Mouse (Mus musculus): ENCODE data around the gene BC048562. TPM values are rescaled to one million over a fixed set of nuclear protein-coding genes. Genes with fewer than 3 reads are reported as not detected.

The BC048562 gene
- polyA plus RNA-seq, 1 experiment from 2014 or later, result not detected

DNA sequence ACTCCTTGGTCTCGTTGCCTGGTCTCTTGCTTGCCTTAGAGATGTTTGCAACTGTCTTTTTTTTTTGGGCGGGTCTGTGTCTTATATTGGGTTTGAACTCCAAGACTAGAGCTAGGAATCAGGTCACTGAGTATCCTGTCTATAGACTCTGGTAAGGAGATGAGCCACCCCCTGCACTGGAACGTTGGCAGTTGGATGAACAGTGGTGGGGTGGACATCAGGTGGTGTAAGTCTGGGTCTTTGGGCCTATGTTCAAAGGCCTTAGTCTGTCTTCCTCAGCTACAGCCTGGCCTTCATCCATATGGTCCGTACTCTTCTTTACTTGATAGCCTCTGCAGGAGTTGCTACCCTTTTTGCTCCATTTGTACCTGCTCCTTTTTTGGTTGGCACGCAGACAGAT lies 25.4 kb downstream of the BC048562 start:
- H3K4me3 ChIP-seq (replicated peaks), result peak overlapping the region; percentile 89
- peak overlapping the region; percentile 81 for H3K4me2 ChIP-seq (replicated peaks)
- no peak for ATAC-seq
- H3K27ac ChIP-seq, result no peak overlapping the region
- peaks cover 44% of the 10 kb centered on the region for H3K36me3 ChIP-seq
- WGBS, result 84% methylated on average over 5 of the region's 5 CpGs
- no peaks in the 10 kb centered on the region for H3K9me3 ChIP-seq
- 0 out of 2 replicates have a peak, but pooled peaks cover 2% of the 10 kb centered on the region for H3K27me3 ChIP-seq
- no peak overlapping the region; the same call in 1 of the 2 replicates for H3K9ac ChIP-seq (replicated peaks)
- peaks cover 17% of the 10 kb centered on the region for H3K4me1 ChIP-seq (replicated peaks)

DNA sequence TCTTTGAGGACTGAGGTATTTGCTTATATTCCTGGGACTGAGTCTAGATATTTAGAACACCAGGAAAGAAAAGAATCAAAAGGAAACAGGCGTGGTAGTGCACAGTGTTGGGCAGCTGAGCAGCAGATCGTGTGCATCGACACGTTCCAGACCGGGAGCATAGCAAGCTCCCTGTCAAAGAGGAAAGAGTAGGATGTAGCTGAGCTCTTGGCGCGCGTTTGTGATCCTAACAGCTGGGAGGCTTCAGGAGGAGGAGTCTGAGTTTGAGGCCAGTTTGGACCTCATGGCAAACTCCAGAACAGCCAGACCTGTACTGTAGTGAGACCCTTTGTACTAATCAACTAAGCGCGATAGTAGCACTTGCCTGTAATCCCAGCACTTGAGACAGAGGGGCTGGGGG lies 25.9 kb downstream of the BC048562 start:
- H3K4me3 ChIP-seq (replicated peaks), result 0 out of 2 replicates have a peak overlapping the region, but pooled peaks have one; percentile 5
- H3K36me3 ChIP-seq, result peaks cover 48% of the 10 kb centered on the region
- peaks cover 17% of the 10 kb centered on the region for H3K4me1 ChIP-seq (replicated peaks)
- H3K9ac ChIP-seq (replicated peaks), result no peak overlapping the region
- H3K4me2 ChIP-seq (replicated peaks), result peak overlapping the region; percentile 81
- H3K27ac ChIP-seq, result no peak overlapping the region
- 0 out of 2 replicates have a peak, but pooled peaks cover 2% of the 10 kb centered on the region for H3K27me3 ChIP-seq
- no peaks in the 10 kb centered on the region for H3K9me3 ChIP-seq
- WGBS, result 93% methylated on average over 10 of the region's 10 CpGs
- ATAC-seq, result no peak

DNA sequence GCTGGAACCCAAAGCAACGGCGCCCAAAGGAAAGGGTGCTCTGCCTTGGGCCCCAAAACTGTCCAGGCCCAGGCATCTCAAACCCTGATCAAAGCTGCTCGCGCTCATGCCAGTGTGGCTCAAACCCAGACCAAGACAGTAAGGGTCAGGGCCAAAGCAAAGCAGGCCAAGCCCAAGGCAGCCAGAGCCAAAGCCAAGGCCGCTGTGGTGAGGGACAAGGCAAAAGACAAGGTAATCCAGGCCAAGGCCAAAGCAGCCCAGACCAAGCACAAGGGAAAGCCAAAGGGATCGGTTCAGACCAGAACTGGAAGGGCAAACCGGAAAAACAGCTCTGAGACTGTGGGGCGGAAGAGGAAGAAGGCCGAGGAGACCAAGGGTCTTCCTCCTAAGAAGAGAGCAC lies 27.4 kb downstream of the BC048562 start:
- Histone ChIP-seq H3K9ac (replicated peaks) (no peak overlapping the region), H3K4me2 (replicated peaks) (no peak overlapping the region), H3K36me3 (peaks cover 55% of the 10 kb centered on the region), H3K4me3 (replicated peaks) (no peak overlapping the region), H3K9me3 (no peaks in the 10 kb centered on the region), H3K27ac (no peak overlapping the region), H3K4me1 (replicated peaks) (peaks cover 17% of the 10 kb centered on the region), H3K27me3 (0 out of 2 replicates have a peak, but pooled peaks cover 2% of the 10 kb centered on the region)
- 97% methylated on average over 9 of the region's 9 CpGs for WGBS
- ATAC-seq, result no peak

DNA sequence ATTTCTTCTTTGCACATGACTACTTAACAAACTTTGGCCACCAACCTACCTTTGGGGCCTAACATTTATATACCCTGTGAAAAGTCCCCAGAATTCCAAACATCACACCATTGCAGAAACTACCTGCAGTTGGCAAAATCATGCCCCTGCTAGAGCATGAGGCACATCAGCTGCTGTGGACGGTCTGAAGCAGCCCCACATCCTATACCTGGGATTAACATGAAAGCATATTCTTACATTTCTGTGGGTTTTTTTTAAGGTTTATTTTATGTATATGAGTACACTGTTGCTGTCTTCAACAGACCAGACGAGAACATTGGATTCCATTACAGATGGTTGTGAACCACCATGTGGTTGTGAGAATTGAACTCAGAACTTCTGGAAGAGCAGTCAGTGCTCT lies 29.9 kb downstream of the BC048562 start:
- Histone ChIP-seq H3K4me2 (replicated peaks) (no peak overlapping the region), H3K4me1 (replicated peaks) (peaks cover 13% of the 10 kb centered on the region), H3K27ac (no peak overlapping the region), H3K9me3 (no peaks in the 10 kb centered on the region), H3K27me3 (no peaks in the 10 kb centered on the region), H3K9ac (replicated peaks) (no peak overlapping the region), H3K36me3 (peaks cover 55% of the 10 kb centered on the region), H3K4me3 (replicated peaks) (no peak overlapping the region)
- no peak for ATAC-seq
- WGBS, result 89% methylated on average over 2 of the region's 2 CpGs

DNA sequence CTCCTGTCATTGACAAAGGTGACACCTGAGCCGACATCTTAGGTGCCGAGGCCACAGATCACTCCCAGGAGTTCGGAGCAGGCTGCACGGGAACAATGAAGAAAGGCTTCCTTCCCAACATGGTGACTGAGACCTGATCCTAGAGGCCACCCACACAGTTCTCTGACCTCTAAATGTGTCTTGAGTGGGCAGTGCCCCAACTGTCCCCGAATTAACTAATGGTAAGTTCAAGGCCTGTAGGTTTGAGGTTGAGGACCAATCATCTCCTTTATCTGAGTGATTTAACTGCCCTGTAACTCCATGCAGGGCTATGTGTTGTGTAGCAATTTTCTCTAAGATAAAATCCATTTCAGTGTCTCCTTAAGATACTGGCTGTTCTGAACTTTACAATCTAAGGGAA lies 33.1 kb downstream of the BC048562 start:
- Histone ChIP-seq H3K4me1 (replicated peaks) (no peaks in the 10 kb centered on the region), H3K27me3 (no peaks in the 10 kb centered on the region), H3K27ac (no peak overlapping the region), H3K4me3 (replicated peaks) (no peak overlapping the region), H3K4me2 (replicated peaks) (no peak overlapping the region), H3K36me3 (peaks cover 33% of the 10 kb centered on the region), H3K9ac (replicated peaks) (no peak overlapping the region), H3K9me3 (no peaks in the 10 kb centered on the region)
- ATAC-seq, result no peak
- WGBS, result 76% methylated on average over 5 of the region's 5 CpGs

DNA sequence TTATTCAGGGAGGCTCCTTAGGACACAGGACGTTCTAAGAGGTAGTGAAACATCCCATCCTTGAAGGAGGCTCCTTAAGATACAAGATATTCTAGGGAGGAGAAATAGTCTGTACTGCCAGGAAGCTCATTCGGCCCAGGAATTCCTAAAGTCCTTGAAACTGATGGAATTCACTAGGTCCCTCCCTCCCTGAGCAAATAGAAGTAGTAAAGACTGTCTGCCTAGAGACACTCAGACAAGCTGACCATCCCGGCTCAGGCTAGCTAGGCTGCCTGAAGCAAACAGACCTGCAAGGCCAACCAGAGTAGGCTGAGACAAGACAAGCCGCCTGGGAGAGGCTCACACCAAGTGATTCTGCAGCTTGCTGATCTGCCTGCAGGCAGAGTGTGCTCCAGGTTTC lies 33.6 kb downstream of the BC048562 start:
- Histone ChIP-seq H3K4me3 (replicated peaks) (no peak overlapping the region), H3K27me3 (no peaks in the 10 kb centered on the region), H3K36me3 (peaks cover 29% of the 10 kb centered on the region), H3K9me3 (no peaks in the 10 kb centered on the region), H3K9ac (replicated peaks) (no peak overlapping the region), H3K4me1 (replicated peaks) (no peaks in the 10 kb centered on the region), H3K27ac (no peak overlapping the region), H3K4me2 (replicated peaks) (no peak overlapping the region)
- WGBS, result 81% methylated on average over 4 of the region's 4 CpGs
- no peak for ATAC-seq

DNA sequence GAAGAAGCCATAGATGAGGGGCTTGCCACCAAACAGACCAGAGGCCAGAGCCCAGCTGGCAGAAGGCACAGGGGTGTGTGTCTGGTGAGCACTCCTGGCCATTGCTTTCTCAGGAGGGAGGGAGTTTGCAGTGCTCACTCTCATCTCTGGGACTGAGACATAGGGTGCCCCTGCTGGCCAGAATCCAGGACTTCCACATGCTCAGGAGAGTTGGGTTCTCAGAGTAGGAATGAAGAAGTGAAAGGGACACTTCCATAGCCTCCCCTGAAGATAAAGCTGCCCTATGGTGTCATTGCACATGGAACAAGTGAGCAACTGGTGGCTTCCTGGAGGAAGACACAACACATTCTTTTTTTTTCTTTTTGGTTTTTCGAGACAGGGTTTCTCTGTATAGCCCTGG lies 38.2 kb downstream of the BC048562 start:
- no peak overlapping the region for H3K27ac ChIP-seq
- ATAC-seq, result no peak
- no peaks in the 10 kb centered on the region for H3K9me3 ChIP-seq
- no peak overlapping the region for H3K4me3 ChIP-seq (replicated peaks)
- 69% methylated on average over 1 of the region's 1 CpGs for WGBS
- H3K36me3 ChIP-seq, result no peaks in the 10 kb centered on the region
- no peak overlapping the region for H3K4me2 ChIP-seq (replicated peaks)
- no peak overlapping the region for H3K9ac ChIP-seq (replicated peaks)
- H3K27me3 ChIP-seq, result no peaks in the 10 kb centered on the region
- H3K4me1 ChIP-seq (replicated peaks), result peaks cover 11% of the 10 kb centered on the region

DNA sequence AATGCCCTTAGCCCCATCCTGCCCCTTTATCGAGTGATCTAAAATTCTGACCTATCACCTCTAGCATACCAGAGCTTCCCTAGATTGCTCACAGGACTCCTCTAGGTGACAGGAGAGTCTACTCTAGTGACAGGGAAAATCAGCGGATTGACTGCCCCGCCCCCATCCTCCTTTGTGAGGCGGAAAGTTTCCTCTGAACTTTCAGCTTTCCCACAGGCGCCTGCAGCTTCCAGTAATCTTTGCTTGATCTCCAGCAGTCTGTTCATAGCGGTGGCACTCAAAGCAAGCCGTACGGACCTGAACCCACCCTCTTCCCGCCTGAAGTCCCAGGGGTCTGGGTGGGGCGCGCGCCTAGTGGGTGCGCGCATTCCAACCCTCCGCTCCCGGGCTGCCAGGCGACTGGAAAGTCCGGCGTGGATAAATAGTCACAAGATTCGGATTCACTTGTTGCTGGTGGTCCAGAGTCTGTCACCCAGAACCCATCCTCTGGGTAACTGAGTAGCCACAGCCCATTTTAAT lies 42.4 kb downstream of the BC048562 start:
- WGBS, result under 1% methylated on average over 20 of the region's 20 CpGs
- Histone ChIP-seq H3K4me3 (replicated peaks) (peak overlapping the region; percentile 40), H3K4me2 (replicated peaks) (peak overlapping the region; percentile 59), H3K4me1 (replicated peaks) (peaks cover 26% of the 10 kb centered on the region), H3K27ac (peak overlapping the region; percentile 16; the same call in 1 of the 2 replicates), H3K36me3 (no peaks in the 10 kb centered on the region), H3K27me3 (no peaks in the 10 kb centered on the region), H3K9ac (replicated peaks) (0 out of 2 replicates have a peak overlapping the region, but pooled peaks have one; percentile 40), H3K9me3 (no peaks in the 10 kb centered on the region)
- peak; percentile 67 for ATAC-seq

DNA sequence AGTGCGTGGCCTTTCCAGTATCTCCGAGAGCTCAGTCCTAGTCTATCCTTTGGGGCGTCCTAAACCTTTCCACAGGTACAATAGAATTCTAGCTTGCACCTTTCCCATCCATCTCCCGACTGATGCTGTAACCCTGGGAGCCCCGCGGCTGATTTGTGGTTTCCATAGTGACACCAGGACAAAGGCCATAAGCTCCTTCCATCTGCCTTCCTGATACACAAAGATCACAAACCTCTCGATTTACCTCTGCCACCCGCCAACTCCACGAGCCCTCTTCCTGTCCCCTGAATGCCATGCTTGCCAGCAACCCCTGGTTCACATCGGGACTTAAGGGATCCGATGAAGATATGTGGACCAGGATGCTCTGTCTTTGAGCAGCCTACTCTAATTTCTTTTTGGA lies 43.0 kb downstream of the BC048562 start:
- Histone ChIP-seq H3K36me3 (0 out of 2 replicates have a peak, but pooled peaks cover 5% of the 10 kb centered on the region), H3K9me3 (no peaks in the 10 kb centered on the region), H3K9ac (replicated peaks) (0 out of 2 replicates have a peak overlapping the region, but pooled peaks have one; percentile 40), H3K4me2 (replicated peaks) (peak overlapping the region; percentile 59), H3K27ac (peak overlapping the region; percentile 16; the same call in 1 of the 2 replicates), H3K27me3 (no peaks in the 10 kb centered on the region), H3K4me1 (replicated peaks) (peaks cover 26% of the 10 kb centered on the region), H3K4me3 (replicated peaks) (peak overlapping the region; percentile 40)
- WGBS, result 21% methylated on average over 11 of the region's 11 CpGs
- no peak; the same call in 1 of the 2 replicates for ATAC-seq

DNA sequence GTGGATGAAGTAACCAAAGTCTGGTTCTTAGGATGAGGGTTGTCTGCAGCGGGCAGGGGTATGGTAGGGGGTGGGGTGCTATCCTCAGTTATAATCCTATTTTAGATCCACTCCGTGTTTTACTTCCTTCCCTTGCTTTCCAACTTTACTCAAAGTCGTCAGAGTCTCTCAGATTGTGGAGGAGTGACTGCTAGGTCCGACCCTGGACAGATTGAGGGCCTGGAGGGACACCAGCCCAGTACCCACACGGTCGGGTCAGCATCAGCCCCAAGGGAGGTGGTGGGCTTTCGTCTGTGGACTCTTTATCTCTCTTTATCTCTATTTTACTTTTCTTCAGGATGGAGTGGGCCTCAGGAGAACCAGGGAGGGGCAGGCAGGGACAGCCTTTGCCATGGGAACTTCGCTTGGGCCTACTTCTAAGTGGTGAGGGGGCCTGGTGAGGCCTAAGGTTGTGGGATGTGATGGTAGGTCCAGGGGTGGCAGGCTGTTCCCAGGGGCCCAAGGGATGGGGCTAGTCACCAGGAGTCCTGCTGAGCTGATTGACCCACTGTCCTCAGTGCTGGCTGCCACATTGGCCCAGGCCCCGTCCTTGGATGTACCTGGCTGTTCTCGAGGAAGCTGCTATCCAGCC lies 43.6 kb downstream of the BC048562 start, which contains the start of gene Lamb2:
Lamb2 (plus strand) TSS at position 16 of the 631 bp plus-strand sequence.
- H3K9ac ChIP-seq (replicated peaks), result peak within 1 kb of the TSS; percentile 64
- H3K9me3 ChIP-seq, result no peaks in the 10 kb centered on the region
- no peaks in the 10 kb centered on the region for H3K27me3 ChIP-seq
- peaks cover 26% of the 10 kb centered on the region for H3K4me1 ChIP-seq (replicated peaks)
- H3K27ac ChIP-seq, result peak within 1 kb of the TSS; percentile 25; the same call in 1 of the 2 replicates
- peak within 1 kb of the TSS; percentile 59 for H3K4me2 ChIP-seq (replicated peaks)
- 15% methylated on average over 10 of the region's 10 CpGs for WGBS
- H3K4me3 ChIP-seq (replicated peaks), result peak within 1 kb of the TSS; percentile 43
- peak; percentile 58 for ATAC-seq
- 0 out of 2 replicates have a peak, but pooled peaks cover 7% of the 10 kb centered on the region for H3K36me3 ChIP-seq

DNA sequence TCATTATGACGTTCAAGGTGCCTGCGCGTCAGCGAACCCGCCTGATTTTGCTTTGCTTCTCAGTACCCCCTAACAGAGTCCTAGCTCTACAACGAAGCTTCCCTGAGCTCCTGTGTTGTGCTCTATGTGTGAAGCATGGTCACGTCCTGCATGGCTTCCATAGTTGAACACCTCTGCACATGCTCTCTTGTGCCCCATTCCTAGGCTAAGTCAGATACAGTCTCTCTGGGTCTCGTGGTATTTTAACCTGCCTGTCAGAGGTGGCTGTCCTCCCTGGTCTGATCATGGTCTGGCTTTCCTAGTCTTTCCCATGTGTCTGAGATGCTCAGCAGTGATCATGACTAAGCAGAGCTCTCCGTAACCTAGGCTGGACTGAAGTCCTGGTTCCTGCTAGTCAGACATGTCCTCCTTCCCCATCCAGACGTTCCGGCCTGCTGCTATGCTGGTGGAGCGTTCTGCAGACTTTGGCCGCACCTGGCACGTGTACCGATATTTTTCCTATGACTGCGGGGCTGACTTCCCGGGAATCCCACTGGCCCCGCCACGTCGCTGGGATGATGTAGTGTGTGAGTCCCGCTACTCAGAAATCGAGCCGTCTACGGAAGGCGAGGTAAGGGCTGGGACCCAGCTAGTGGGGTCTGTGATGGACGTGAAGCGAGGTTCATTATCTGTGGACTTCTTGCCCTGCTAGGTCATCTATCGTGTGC lies 44.7 kb downstream of the BC048562 start:
- H3K4me2 ChIP-seq (replicated peaks), result peak overlapping the region; percentile 59; the same call in 1 of the 2 replicates
- 95% methylated on average over 28 of the region's 28 CpGs for WGBS
- no peak for ATAC-seq

More for the DNA sequence above, 44.7 kb downstream of the BC048562 start:
- Histone ChIP-seq H3K27me3 (no peaks in the 10 kb centered on the region), H3K36me3 (peaks cover 16% of the 10 kb centered on the region; the same call in 1 of the 2 replicates), H3K9me3 (no peaks in the 10 kb centered on the region), H3K4me3 (replicated peaks) (no peak overlapping the region), H3K4me1 (replicated peaks) (peaks cover 26% of the 10 kb centered on the region), H3K27ac (no peak overlapping the region), H3K9ac (replicated peaks) (no peak overlapping the region)
